Mouse (Mus musculus) forelimb bud, embryonic 11.5 days (tissue): ENCODE results near the gene Ppm1g.

Experiments used
- DNase-seq: peaks from one replicate; pipeline ENCODE4 v3.0.0-alpha.2; 2012; ENCODE audit warnings: low read depth, low spot score

Ppm1g gene

DNA sequence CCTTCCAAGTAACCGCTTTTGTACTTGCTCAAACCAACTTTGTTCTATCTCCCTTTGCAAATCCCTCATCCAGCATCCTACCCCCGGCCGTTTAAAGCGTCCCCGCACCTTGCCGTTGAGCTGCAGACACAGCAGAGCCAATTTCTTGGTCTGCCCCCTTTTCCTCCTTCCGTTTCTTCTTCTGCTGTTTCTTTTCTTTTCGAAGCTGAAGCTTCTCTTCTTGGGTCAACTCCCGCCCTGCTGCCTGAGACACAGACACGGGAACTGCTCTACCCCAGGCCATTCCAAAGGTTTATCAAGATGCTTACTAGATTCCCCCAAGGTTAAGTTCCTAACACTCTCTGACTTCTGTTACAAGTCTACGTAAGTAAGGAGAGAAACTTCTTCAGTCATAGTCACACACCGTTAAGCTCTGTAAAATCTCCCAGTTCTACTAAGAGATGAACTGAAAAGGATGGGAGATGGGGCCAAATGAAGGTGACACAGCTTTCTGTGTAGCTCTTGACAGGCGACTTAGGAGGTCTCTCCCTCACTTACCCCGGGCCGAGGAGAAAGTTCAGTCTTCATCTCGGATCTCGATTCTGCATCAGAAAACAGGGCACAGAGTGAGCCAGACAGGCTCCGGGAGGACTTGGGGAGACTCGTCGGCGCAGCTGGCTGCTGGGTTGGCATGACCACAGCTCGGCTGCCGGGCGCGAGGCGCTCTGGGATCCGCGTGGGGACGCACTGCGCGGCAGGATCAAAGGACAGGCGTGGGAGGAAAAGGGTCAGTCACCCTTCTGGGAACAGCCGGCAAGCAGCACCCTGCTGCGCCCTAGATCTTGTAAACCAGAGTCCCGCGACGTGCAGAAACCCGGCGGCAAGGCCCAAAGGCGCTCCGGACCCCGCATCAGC, 28.2 kb downstream of the Ppm1g start:
- peak; percentile 61 for DNase-seq

GRCm38 (mm10) chr5:31190201-31190600, 30.3 kb downstream of the Ppm1g start:
- no peak for DNase-seq

DNA sequence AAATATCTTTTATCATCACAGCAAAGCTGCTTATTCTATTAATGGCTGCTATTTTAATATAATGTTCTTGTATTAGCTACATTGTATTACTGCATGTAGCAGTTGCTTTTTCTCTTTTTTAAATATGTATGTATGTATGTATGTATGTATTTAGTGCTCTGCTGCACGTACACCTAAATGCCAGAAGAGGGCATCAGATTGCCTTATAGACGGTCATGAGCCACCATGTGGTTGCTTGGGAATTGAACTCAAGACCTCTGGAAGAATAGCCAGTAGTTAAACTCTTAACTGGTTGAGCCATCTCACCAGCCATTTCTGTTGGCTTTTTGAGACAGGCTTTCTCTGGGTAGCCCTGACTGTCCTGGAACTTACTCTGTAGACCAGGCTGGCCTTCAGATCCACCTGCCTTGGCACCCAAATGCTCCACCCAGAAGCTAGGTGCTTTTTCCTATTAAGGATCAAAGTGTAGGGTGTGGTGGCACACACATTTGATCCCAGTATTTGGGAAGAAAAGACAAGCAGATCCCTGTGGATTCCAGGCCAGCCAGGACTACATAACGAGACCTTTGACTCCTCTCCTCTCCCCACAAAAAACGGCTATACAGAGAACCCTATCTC, 32.2 kb downstream of the Ppm1g start:
- no peak for DNase-seq

GRCm38 (mm10) chr5:31183678-31184077, 36.8 kb downstream of the Ppm1g start:
- no peak for DNase-seq

- no peak for DNase-seq
Measured at GRCm38 (mm10) chr5:31181183-31181770, 39.2 kb downstream of the Ppm1g start.

DNA sequence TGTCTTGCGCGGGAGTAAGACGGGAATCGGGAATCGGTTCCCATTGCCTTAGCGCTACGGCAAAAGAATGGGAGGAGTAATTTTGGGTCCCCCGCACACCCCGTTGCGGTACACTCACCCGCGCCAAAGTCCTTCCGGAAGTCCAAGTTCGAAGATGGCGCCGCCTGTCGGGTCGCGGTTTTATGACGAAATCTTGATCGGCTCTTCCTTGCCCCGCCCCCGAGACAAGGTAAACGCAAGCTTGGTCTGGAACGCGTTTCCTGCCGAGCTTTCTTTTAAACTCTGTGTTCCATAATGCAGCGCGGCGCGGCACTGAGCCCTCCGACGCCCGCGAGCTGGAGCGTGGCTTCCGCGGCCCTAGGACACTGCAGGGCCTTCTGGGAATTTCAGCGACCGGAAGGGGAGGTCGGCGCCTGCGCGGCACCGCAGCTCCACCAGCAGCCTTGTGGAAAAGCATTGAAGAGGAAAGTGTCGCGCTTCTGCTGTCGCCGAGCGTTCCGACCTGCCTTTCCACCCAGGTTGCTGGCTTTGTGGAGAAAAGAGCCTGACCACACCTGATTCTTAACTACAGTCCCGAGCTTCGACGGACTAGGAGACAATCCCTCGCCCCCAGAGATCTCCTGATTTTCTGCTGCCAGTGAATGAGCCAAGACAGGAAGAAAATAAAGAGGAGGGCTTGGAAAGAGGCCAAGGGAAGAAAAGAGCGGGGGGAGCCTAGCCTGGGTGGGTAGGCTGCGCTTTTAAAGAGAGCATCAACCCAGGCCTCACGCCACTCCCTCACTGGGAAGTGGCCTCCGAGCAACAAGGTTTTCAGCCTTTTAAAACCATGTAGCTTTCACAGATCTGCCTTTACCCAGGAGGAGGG, 40.5 kb downstream of the Ppm1g start, which contains the start of the genes Gm29609 and Gtf3c2:
Gene Gm29609, minus strand, starts transcription at position 146 of the 865 bp plus-strand sequence.
Gene Gtf3c2, minus strand, starts transcription at position 379 of the 865 bp plus-strand sequence.
- DNase-seq, result peak; percentile 96

- DNase-seq, result peak; percentile 21
Measured at GRCm38 (mm10) chr5:31179301-31179765, 41.2 kb downstream of the Ppm1g start.

DNA sequence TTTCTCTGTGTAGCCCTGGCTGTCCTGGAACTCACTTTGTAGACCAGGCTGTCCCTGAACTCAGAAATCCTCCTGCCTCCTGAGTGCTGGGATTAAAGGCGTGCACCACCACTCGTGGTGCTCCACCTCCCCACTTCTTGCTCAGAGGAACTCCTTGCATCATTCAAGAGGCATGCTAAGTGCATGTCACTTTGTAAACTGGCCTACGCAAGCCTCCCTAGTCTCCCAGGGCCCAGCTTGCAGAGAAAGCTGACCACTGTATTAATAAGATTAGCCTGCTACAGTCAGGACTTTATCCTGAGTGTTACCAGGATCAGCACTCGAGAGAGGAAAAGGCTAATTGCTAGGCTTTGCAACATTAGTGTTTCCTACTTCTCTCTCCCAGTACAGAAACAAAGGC, 51.9 kb downstream of the Ppm1g start:
- DNase-seq, result no peak

GRCm38 (mm10) chr5:31164878-31165277, 55.6 kb downstream of the Ppm1g start:
- DNase-seq, result no peak

DNA sequence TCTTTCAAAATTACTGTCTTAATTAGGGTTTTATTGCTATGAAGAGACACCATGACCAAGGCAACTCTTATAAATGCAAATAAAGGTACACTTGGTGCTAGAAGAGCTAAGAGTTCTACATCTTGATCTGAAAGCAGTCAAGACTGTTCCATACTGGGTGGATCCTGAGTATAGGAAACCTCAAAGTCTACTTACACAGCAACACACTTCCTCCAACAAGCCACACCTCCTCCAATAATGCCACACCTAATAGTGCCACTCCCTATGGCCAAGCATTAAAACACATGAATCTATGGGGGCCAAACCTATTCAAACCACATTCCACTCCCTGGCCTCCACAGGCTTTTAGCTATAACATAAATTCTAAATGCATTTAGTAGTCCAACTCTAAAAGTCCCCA, 58.0 kb downstream of the Ppm1g start:
- no peak for DNase-seq

DNA sequence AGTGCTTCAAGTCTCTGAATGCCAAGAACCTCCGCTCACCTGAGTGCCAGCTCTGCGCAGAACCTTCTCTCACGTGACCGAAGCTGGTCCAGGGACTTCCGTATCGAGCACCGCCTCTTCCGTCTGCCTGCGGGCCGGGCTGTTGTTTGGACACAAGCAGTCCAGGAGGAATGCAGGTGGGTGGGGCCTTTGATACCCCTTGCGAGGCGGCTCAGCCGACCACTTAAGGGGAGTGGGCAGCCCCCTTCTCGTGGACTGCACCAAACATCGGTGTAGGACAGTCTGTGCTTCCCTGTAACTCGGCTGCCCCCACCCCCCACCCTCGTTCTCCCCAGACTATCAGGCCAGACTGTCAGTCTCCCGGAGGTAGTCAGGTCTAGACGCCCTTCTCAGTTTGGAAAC, 66.3 kb downstream of the Ppm1g start, which contains the start of gene Mpv17:
Gene Mpv17, minus strand, starts transcription at position 100 of the 402 bp plus-strand sequence.
- DNase-seq, result peak; percentile 88

GRCm38 (mm10) chr5:31153516-31154151, 66.9 kb downstream of the Ppm1g start:
- no peak for DNase-seq
